Mouse (Mus musculus) forebrain, embryonic 14.5 days (tissue): ENCODE measurements at regions not wholly inside any gene's neighbourhood (a gene's known extent, or its start where the extent isn't known, plus 50 kb on each side); places are given as distances from the start of the nearest gene placed in this dataset.

Experiments used
- ATAC-seq: fragments of 200-750 bp; cut with Nextera tagmentation; 2 replicates; pipeline ENCODE4 v1.8.0; 2017; ENCODE audit warnings: mild to moderate bottlenecking, moderate library complexity
- DNase-seq: peaks from one replicate; pipeline ENCODE4 v3.0.0-alpha.2; 2015; ENCODE audit warnings: low spot score
- H3K27ac ChIP-seq: fragments of 300-500 bp; sonication (generic); 2 replicates; pipeline ENCODE4 v1.5.1; 2014; ENCODE audit warnings: low read depth, mild to moderate bottlenecking, control low read depth, low read length, moderate library complexity
- H3K27me3 ChIP-seq: fragments of 300-500 bp; sonication (generic); replicated peaks from 2 replicates; pipeline ENCODE4 v1.6.1; 2014; ENCODE audit warnings: low read length, control low read depth, mixed read lengths; ENCODE audit not compliant: control insufficient read depth, insufficient read depth
- H3K36me3 ChIP-seq: fragments of 300-500 bp; sonication (generic); 2 replicates; pipeline ENCODE4 v1.6.1; 2014; ENCODE audit warnings: low read length, control low read depth; ENCODE audit not compliant: control insufficient read depth, insufficient read depth
- H3K4me1 ChIP-seq: fragments of 300-500 bp; sonication (generic); 2 replicates; pipeline ENCODE4 v1.6.1; 2014; ENCODE audit warnings: antibody characterized with exemption, low read length, control low read depth; ENCODE audit not compliant: control insufficient read depth, insufficient read depth
- H3K4me2 ChIP-seq: fragments of 300-500 bp; sonication (generic); 2 replicates; pipeline ENCODE4 v1.6.1; 2014; ENCODE audit warnings: mild to moderate bottlenecking, control low read depth, low read length
- H3K4me3 ChIP-seq: fragments of 300-500 bp; sonication (generic); 2 replicates; pipeline ENCODE4 v1.5.1; 2014; ENCODE audit warnings: low read depth, low read length, control low read depth
- H3K9ac ChIP-seq: fragments of 300-500 bp; sonication (generic); 2 replicates; pipeline ENCODE4 v1.6.1; 2014; ENCODE audit warnings: mild to moderate bottlenecking, low read length, control low read depth, moderate library complexity
- H3K9me3 ChIP-seq: fragments of 300-500 bp; sonication (generic); replicated peaks from 2 replicates; pipeline ENCODE4 v1.6.1; 2016; ENCODE audit warnings: low read length, control low read depth, mixed read lengths; ENCODE audit not compliant: control insufficient read depth
- WGBS: fragments of 180-500 bp; shearing (Covaris S2); extraction: QIAGEN DNeasy Blood & Tissue Kit; methylation state at CpG from one replicate; pipeline ENCODE4 v1.1.7; 2014; 5-methylcytosine and 5-hydroxymethylcytosine counted together

DNA sequence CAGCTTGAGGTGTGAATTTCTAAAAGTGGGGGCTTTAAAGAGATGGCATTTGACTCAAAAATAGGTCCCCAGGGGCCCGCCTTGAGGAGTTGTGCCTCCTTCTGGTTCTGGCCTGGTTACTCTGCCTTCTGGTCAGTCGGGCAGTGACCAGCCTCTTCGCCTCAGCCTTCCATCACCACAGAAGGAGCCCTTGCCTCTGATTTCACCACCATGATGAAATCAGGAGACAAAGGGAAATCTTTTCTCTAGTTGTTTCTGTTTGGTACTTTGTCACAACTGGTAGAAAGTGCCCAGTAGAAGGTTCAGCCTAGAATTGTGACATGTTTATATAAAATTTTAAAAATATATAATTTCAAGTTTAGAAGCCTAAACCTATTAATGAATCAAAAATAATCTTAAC, 492.0 kb downstream of the Zfp704 start:
- H3K4me3 ChIP-seq = no peak overlapping the region
- no peaks in the 10 kb centered on the region for H3K4me1 ChIP-seq
- no peak overlapping the region for H3K27ac ChIP-seq
- WGBS = 85% methylated on average over 3 of the region's 3 CpGs
- H3K9ac ChIP-seq = no peak overlapping the region
- no peak overlapping the region for H3K4me2 ChIP-seq
- DNase-seq (no peak), ATAC-seq (no peak)
- H3K27me3 ChIP-seq = no peaks in the 10 kb centered on the region
- no peaks in the 10 kb centered on the region for H3K9me3 ChIP-seq
- no peaks in the 10 kb centered on the region for H3K36me3 ChIP-seq

DNA sequence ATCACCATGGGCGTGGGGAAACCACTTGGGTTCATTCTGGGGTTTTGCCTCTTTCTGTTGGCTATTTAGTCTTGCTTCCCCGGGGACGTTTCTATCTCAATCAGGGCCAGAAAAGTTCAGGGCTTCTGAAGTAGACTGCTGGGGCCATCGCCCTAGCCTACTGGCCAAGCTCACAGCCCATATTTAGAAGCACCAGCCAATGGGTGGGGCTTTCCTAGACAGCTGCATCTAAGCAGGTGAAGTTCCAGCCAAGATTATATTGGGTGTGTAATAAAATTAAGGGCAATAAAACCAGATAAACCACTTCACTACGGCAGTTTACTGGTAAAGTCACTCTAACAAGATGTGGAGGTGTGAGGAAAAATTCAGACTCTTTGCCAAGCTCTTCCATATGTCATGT, 496.5 kb downstream of the Zfp704 start:
- WGBS = 86% methylated on average over 5 of the region's 5 CpGs
- H3K36me3 ChIP-seq = no peaks in the 10 kb centered on the region
- no peak overlapping the region for H3K4me2 ChIP-seq
- no peaks in the 10 kb centered on the region for H3K9me3 ChIP-seq
- H3K27me3 ChIP-seq = no peaks in the 10 kb centered on the region
- no peak overlapping the region for H3K4me3 ChIP-seq
- no peak for ATAC-seq
- no peak overlapping the region for H3K27ac ChIP-seq
- H3K4me1 ChIP-seq = no peaks in the 10 kb centered on the region
- peak; percentile 5 for DNase-seq
- H3K9ac ChIP-seq = no peak overlapping the region

DNA sequence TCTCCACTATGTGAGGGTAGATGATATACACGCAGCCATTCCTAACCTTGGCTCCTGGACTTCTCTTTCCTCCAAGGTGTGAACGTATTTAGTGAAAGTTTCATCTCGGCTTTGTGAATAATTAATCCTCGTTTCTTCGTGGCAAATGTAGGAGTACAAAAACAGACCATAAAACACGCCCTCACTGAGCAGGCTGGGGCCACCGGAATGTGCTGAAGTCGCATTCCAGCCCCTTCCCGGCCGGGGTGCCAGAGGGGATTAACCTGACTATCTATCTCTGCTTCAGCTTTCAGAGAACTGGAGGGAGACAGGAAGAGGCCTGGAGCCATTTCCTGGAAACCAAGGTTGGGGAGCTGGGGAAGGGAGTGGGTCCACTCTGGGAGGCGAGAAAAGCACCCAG, 499.1 kb downstream of the Zfp704 start:
- no peaks in the 10 kb centered on the region for H3K36me3 ChIP-seq
- H3K9me3 ChIP-seq = no peaks in the 10 kb centered on the region
- H3K4me1 ChIP-seq = no peaks in the 10 kb centered on the region
- no peak overlapping the region for H3K27ac ChIP-seq
- no peak overlapping the region for H3K4me3 ChIP-seq
- WGBS = 34% methylated on average over 11 of the region's 11 CpGs
- H3K27me3 ChIP-seq = no peaks in the 10 kb centered on the region
- DNase-seq (no peak), ATAC-seq (no peak)
- H3K4me2 ChIP-seq = no peak overlapping the region
- H3K9ac ChIP-seq = no peak overlapping the region

DNA sequence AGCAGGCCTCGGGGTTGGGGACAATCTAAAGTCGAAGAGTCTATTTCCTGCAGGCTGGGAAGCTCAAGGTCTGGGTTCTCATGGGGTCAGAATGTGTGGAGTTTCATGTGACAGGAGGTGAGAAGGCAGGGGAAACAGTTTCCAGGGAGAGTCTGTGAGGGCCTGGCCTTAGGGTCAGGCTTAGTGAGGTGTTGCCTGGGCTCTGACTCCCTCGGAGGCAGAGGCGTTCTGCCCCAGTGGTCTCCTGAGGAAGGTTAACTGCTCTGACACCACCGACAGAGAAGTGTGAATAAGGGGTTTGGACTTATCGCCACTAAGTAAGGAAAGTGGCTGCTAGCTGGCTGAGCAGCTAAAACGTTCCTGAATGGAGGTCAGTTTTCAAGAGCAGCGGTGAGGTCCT, 499.9 kb downstream of the Zfp704 start:
- WGBS = 39% methylated on average over 8 of the region's 8 CpGs

DNA sequence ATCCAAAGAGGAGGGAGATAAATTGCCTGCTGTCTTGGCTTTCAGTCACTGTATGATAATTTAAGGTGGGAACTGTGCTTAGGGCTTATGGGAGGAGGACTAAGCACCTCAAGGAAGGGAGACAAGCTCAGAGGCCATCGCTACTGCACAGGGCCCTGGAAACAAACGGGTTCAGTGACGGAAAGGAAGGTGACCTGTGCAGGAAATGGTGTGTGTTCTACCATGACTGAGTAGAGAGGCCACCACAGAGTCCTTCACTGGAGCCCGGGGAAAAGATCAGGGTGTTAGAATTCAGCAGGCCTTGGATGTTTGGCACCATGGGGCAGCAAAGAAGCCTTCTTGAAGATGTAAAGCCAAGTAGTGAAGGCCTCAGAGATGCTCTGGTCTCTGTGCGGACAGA, 500.4 kb downstream of the Zfp704 start:
- Histone ChIP-seq H3K36me3 (no peaks in the 10 kb centered on the region), H3K4me2 (no peak overlapping the region), H3K4me3 (no peak overlapping the region), H3K9ac (no peak overlapping the region), H3K27me3 (no peaks in the 10 kb centered on the region), H3K9me3 (no peaks in the 10 kb centered on the region), H3K4me1 (no peaks in the 10 kb centered on the region), H3K27ac (no peak overlapping the region)
- ATAC-seq (no peak), DNase-seq (no peak)
- 83% methylated on average over 5 of the region's 5 CpGs for WGBS

More for the DNA sequence above, 499.9 kb downstream of the Zfp704 start:
- H3K36me3 ChIP-seq = no peaks in the 10 kb centered on the region
- no peaks in the 10 kb centered on the region for H3K9me3 ChIP-seq
- H3K9ac ChIP-seq = no peak overlapping the region
- H3K27me3 ChIP-seq = no peaks in the 10 kb centered on the region
- H3K4me1 ChIP-seq = no peaks in the 10 kb centered on the region
- H3K4me2 ChIP-seq = no peak overlapping the region
- no peak overlapping the region for H3K4me3 ChIP-seq
- DNase-seq (no peak), ATAC-seq (no peak)
- no peak overlapping the region for H3K27ac ChIP-seq

DNA sequence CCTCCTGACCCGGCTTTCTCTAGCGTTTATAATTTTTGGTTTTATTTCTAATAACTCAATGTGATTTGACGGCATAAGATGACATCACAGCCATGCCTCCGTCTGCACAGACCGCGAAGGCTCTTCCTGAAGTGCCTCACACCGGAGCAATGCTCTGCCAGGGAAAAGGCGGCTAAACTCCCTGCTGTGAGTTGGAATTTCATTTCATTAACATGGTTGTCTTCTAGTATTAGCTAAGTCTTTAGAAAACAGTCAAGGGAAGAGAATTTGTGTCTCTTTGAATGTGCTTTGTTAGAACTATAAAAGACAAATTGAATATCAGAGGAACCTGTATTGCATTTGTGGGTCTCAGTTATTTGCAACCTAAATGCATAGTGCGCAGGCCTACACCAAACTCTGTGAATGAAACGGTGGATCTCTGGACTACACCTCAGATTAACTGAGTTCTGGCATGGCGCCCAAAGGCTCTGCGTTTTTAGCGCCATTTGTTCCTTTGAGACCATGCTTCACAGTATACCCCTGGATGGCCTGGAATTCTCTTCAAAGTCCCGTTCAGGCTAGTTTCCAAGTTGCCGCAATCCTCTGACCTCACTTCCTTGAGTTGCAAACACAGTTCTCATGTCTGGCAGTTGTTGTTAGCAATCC, 502.0 kb downstream of the Zfp704 start:
- Histone ChIP-seq H3K27me3 (no peaks in the 10 kb centered on the region), H3K4me2 (no peak overlapping the region), H3K4me3 (no peak overlapping the region), H3K27ac (no peak overlapping the region), H3K4me1 (no peaks in the 10 kb centered on the region), H3K9ac (no peak overlapping the region), H3K9me3 (no peaks in the 10 kb centered on the region), H3K36me3 (no peaks in the 10 kb centered on the region)
- DNase-seq (peak; percentile 16), ATAC-seq (no peak)
- 65% methylated on average over 15 of the region's 15 CpGs for WGBS

DNA sequence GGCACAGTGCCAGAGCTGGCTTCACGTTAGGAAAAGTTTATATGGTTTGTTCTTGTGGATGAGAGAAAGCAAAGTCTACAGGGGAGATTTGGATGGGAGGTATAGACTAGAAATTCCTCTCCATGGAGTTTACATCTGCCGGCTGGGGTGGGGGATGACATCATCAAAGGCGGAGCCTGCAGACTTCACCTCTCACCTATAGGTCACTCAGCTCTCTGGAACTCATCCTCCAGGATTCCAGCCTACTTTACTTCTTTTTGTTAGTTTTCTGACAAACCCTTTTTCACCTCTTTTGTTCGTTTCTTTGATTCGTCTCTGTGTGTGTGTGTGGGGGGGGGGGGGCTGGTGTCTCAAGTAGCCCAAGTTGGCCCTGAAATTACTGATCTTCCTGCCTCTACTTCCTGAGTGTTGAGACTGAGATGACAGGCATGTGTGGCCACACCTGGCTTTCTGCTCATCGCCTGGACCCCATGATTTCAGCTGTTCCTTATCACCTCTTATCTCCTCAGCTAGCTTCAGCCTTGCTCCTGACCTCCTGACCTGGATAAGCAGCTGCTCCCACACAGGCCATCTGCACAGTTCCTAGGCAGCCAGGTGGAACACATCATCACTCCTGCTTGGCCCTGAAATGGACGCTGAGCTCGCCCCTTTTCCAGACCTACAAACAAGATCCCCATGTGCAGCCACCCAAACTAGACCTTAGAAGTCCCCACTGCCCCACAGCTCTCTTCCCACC, 504.5 kb downstream of the Zfp704 start:
- Histone ChIP-seq H3K4me3 (no peak overlapping the region), H3K27ac (no peak overlapping the region), H3K4me2 (no peak overlapping the region), H3K9ac (no peak overlapping the region), H3K4me1 (no peaks in the 10 kb centered on the region), H3K36me3 (no peaks in the 10 kb centered on the region), H3K27me3 (no peaks in the 10 kb centered on the region), H3K9me3 (no peaks in the 10 kb centered on the region)
- ATAC-seq = no peak
- no peak for DNase-seq
- WGBS = 72% methylated on average over 8 of the region's 8 CpGs

DNA sequence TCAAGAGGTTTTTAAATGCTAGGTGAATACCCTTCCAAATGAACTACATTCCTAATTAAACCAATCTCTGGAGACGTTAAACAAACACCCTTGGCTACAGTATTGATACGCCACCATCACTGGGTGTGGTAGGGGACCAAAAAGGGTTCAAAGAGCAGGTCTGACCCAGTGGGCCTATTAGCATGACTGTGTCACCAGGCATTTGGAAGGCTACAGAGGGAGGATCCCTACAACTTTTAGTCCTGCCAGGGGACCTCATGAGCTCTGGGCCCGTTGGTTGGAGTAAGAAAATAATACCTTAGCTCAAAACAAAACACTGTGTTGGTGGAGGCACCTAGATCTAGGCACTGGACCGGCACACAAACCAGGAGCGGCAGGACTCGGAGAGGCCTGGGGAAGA, 506.4 kb downstream of the Zfp704 start:
- DNase-seq = no peak
- Histone ChIP-seq H3K9me3 (no peaks in the 10 kb centered on the region), H3K36me3 (no peaks in the 10 kb centered on the region), H3K4me3 (no peak overlapping the region), H3K27ac (no peak overlapping the region), H3K4me2 (no peak overlapping the region), H3K4me1 (no peaks in the 10 kb centered on the region), H3K27me3 (no peaks in the 10 kb centered on the region), H3K9ac (no peak overlapping the region)
- no peak for ATAC-seq
- 84% methylated on average over 6 of the region's 6 CpGs for WGBS

DNA sequence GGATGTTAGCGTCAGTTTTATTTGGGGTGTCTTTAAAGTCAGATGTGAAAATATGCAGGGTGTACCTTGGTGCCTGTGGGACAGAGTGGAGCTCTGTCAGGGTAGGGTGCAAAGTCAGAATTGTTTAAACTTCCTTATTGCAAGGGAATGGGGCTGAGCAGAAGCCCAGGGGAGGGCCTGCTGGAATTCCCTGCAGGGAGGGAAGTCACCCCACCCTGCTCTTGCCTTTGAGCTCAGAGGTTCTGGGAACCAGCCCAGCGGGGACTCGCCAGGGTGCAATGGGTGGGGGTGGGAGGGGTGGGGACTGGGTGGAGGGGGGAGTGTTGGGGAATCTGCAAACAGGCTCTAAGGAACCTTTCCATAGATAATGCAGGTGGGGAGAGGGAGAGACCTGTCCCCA, 508.6 kb downstream of the Zfp704 start:
- no peaks in the 10 kb centered on the region for H3K4me1 ChIP-seq
- no peak overlapping the region for H3K9ac ChIP-seq
- H3K36me3 ChIP-seq = no peaks in the 10 kb centered on the region
- H3K4me3 ChIP-seq = no peak overlapping the region
- DNase-seq (no peak), ATAC-seq (no peak)
- no peaks in the 10 kb centered on the region for H3K9me3 ChIP-seq
- no peak overlapping the region for H3K4me2 ChIP-seq
- no peaks in the 10 kb centered on the region for H3K27me3 ChIP-seq
- WGBS = 74% methylated on average over 3 of the region's 3 CpGs
- H3K27ac ChIP-seq = no peak overlapping the region
